Mouse (Mus musculus) liver, postnatal 0 days (tissue): Measurements from ENCODE around the gene Arhgap45.

Experiments
- CTCF ChIP-seq: sonication (generic); IDR thresholded peaks from 2 replicates; pipeline ENCODE4 v1.5.1; 2016; ENCODE audit warnings: antibody characterized with exemption, low read depth
- EP300 ChIP-seq: IDR thresholded peaks from 2 replicates; pipeline ENCODE4 v1.6.1; 2016; ENCODE audit warnings: antibody characterized with exemption, low read depth, mild to moderate bottlenecking

DNA sequence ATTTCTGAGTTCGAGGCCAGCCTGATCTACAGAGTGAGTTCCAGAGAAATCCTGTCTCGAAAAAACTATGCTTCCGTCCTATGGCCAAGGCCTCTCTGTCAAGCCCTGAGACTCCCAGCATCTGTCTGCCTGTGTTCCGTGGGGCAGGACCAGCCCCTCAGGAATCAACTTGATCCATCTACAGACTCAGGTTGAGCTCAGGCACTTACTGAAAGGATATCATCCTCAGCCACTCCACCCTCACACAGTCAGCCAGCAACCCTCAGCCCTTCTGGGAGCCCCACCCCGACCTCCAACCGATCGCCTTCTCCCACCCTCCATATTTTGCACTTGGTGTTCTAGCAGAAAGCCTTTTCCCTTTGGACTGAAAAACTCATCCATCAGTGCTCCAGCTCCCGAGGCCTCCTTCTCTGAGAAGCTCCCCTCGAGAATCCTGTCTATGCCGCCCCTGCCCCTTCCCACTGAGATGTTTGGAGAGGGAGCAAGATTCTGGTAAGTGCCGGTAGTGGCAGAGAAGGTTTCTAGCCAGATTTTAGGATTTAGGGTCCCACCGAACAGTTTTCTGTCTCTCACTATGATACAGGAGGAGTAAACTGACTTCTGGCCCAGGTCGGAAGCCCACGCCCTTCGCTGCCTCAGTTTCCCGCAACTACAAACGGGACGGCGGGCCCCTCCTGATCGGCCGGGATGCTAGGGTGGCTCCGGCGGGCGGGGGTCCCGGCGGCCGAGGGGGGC, 28.5 kb upstream of the Arhgap45 start:
- TF ChIP-seq CTCF (no peak), EP300 (no peak)
